In the genomic region with DNA sequence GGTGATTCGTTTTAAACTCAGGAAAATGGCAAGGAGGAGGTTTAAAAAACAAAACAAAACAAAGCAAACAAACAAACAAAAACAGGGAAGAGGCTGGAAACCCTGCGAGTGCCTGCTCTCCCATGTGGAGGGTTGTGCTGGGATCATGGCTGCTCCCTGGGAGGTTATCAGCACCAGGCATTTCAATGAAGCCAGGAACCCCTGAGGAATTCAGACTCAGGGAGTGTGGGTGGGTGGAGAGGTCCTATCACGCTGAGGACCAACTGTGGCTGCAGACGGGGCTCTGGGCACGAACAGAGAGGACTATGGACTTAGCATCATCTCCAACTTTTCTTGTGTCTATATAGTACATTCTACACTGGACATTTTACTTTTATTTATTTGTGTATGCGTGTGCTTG, we compare ENCODE assay signal across 22 mouse cellular contexts. TPM values are rescaled to one million over a fixed set of nuclear protein-coding genes. Genes with fewer than 3 reads are reported as not detected.
"Had no signal": no experiment of that assay in that cellular context is flagged by ENCODE, and none has a peak within 500 bp of the region (broad histone marks: within the 10 kb centered on the region; RNA-seq: fewer than 3 reads in every experiment).

No protein-coding gene starts in this region.

- H3K27me3 ChIP-seq: kidney, embryonic 15.5 days; limb, embryonic 13.5 days; liver, embryonic 12.5 days; lung, embryonic 15.5 days; neural tube, embryonic 15.5 days had no signal

- H3K4me2 ChIP-seq: kidney, embryonic 15.5 days; limb, embryonic 13.5 days; liver, embryonic 12.5 days; lung, embryonic 15.5 days; neural tube, embryonic 15.5 days had no signal

- ATAC-seq: intestine, embryonic 16.5 days; liver, embryonic 12.5 days had no signal

- H3K36me3 ChIP-seq: kidney, embryonic 15.5 days; limb, embryonic 13.5 days; liver, embryonic 12.5 days; lung, embryonic 15.5 days; midbrain, embryonic 10.5 days; neural tube, embryonic 15.5 days had no signal

- H3K4me3 ChIP-seq: kidney, embryonic 15.5 days; limb, embryonic 13.5 days; liver, embryonic 12.5 days; lung, embryonic 15.5 days; midbrain, embryonic 10.5 days; myocyte; neural tube, embryonic 15.5 days had no signal

- H3K4me1 ChIP-seq: limb, embryonic 13.5 days; liver, embryonic 12.5 days; neural tube, embryonic 15.5 days had no signal

- H3K9me3 ChIP-seq: kidney, embryonic 15.5 days; limb, embryonic 13.5 days; liver, embryonic 12.5 days; lung, embryonic 15.5 days; midbrain, embryonic 10.5 days; neural tube, embryonic 15.5 days had no signal

- DNase-seq: kidney, adult 2 months; kidney, postnatal 14 days; left cerebral cortex, postnatal 4 days; midbrain, embryonic 14.5 days; right cerebral cortex, adult 18-20 months; spleen, adult 18-20 months; thymus, adult 18-20 months; thymus, postnatal 25 days had no signal

- H3K27ac ChIP-seq: kidney, embryonic 15.5 days; limb, embryonic 13.5 days; liver, embryonic 12.5 days; lung, embryonic 15.5 days; midbrain, embryonic 10.5 days; neural tube, embryonic 15.5 days had no signal

- H3K9ac ChIP-seq: kidney, embryonic 15.5 days; limb, embryonic 13.5 days; liver, embryonic 12.5 days; lung, embryonic 15.5 days; neural tube, embryonic 15.5 days had no signal

RNA-seq across cellular contexts. Expression of gene Ackr2, which starts 1.2 kb away (rescaled TPM):
- total RNA-seq: megakaryocyte, adult 5-6 weeks had no signal

RNA-seq across cellular contexts. Expression of gene Cyp8b1, which starts 16.8 kb away (rescaled TPM):
- total RNA-seq: layer of hippocampus, adult 8-10 months; layer of hippocampus, postnatal 14 days; left cerebral cortex, adult 18-20 months; left cerebral cortex, postnatal 10 days; left cerebral cortex, postnatal 4 days had no signal
- polyA plus RNA-seq: intestine, embryonic 16.5 days; limb, embryonic 13.5 days; lung, embryonic 15.5 days; midbrain, embryonic 10.5 days; midbrain, embryonic 14.5 days; myocyte; neural tube, embryonic 11.5 days; neural tube, embryonic 15.5 days had no signal

RNA-seq across cellular contexts. Expression of gene Fam198a, which starts 51.5 kb away (rescaled TPM):
- total RNA-seq: megakaryocyte, adult 5-6 weeks had no signal
